Mouse (Mus musculus) kidney, postnatal 10 days (tissue): ENCODE data around the gene Abcb4.
"Not testable (repeated sequence)": the region's sequence is repeated elsewhere in the genome, so short reads cannot be mapped to it uniquely, and the experiment has no call there.

Experiments
- DNase-seq: peaks from one replicate; pipeline ENCODE4 v3.0.0; 2021; ENCODE audit warnings: mixed read lengths

Gene Abcb4

GRCm38 (mm10) chr5:8893300-8894103 is at the start of gene Abcb4:
Abcb4 (plus strand) TSS chr5:8893717.
- DNase-seq: peak; percentile 57

GRCm38 (mm10) chr5:8848607-8849575 is 44.6 kb upstream of the Abcb4 start:
- DNase-seq: not testable (repeated sequence)

DNA sequence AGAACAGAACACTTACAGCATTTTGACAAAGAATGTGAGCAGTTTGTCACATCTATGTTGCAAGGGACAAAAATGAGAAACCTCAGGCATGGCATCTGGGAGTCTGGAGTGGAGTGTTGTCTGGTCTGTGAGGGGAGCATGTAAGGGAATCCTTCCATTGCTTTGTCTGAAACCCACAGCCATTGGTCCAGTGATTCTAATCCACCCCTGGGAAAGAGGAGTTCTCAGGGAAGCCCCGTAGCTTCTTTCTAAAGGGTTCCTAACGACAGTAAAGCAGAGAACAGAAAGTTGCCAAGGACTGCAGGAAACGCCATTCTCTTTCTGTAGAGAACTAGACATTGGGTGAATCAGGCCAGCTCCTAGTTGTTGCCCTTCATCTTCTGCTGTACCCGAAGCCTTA is 42.7 kb upstream of the Abcb4 start:
- no peak for DNase-seq

GRCm38 (mm10) chr5:8857201-8857600 is 36.3 kb upstream of the Abcb4 start:
- no peak for DNase-seq

DNA sequence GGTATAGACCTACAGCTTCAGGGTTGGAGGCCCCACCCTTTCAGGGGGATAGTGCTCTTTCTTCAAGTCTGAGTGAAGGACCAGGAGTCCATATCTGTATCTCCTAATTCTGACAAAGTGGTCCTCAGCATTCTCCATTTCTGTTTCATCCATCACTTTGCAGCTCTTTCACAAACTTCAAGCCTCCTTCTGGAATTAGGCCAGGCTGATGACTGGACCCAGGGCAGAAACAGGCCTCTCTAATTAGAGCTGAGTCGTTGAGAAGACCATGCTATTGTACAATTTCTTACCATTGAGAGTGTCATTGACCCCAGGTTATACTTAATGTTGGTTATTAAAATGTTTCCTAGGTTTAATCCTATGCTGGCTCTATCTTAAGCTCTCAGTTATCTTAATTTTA is 31.7 kb upstream of the Abcb4 start:
- DNase-seq: no peak

GRCm38 (mm10) chr5:8863580-8864337 is 29.8 kb upstream of the Abcb4 start:
- no peak for DNase-seq

GRCm38 (mm10) chr5:8865630-8866029 is 27.9 kb upstream of the Abcb4 start:
- DNase-seq: not testable (repeated sequence)

DNA sequence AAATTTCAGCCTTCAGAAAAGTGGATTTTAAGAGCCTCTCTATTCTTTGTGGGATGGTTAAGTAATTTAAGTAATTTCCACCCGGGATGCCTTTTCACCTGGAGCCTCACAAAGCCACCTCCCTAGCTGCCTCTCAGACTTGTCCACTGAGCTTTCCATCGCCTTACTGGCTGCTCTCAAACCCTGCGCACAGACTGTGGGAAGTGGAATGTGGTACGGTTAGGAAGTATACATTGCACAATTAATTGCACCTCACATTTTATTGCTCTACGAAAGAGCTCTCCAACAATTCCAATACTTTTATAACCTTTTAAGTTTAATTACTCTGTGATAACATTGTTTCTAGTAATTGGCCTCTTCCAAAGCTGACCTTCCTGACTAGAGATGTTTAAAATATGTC is 27.2 kb upstream of the Abcb4 start:
- DNase-seq: no peak

DNA sequence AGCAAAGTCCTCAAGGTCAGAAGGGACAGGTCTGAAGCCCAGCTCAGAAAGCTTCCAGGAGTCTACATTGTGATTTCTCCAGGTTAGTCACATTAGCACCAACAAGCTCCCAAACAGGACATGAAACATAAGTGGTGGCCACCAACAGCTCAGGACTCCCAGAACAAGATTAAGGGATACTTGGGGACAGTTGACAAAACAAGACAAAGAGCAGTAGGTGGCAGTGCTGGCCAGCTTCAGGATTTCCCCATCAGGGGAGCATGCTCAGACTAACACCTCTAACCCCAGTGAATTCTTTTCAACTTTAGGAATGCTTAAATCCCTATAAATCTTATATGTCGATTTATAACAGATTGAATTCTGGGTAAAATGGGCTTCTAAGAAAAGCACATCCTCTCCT is 25.5 kb upstream of the Abcb4 start:
- peak; percentile 40 for DNase-seq

GRCm38 (mm10) chr5:8872979-8873915 is 20.3 kb upstream of the Abcb4 start:
- DNase-seq: no peak

DNA sequence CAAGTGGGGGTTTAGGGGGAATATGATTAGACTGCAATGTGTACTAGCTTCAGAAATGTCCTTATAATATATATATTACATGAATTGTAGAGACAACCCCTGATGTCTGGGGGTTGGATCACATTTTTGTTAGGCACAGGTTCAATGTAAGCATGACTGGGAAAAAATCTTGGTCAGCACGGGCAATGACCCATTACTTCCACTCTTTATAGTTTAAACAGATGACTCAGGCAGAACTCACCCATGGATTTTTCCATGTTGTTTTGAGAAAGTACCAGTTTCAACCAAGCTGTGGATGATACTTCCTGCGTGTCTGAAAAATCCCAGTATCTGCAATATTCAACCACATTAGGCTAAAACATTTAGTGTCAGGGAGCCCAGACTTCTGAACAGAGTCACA is 16.4 kb upstream of the Abcb4 start:
- DNase-seq: no peak

DNA sequence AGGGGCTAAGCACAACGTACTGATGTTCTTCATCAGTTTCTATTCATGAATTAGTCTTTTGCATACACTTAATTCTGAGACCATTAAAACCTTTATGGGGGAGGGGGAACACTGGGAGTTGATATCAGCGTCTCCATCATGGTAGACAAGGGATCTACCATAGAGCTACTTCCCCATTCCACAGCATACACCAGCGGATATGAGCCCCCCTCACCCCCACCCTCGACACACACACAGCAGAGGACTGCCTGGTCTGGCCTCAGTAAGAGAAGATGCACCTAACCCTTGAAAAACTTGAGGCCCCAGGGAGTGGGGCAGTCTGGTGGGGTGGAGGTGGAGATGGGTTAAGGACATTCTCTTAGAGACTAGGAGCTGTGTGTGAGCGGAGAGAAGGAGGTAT is 15.7 kb upstream of the Abcb4 start:
- no peak for DNase-seq

DNA sequence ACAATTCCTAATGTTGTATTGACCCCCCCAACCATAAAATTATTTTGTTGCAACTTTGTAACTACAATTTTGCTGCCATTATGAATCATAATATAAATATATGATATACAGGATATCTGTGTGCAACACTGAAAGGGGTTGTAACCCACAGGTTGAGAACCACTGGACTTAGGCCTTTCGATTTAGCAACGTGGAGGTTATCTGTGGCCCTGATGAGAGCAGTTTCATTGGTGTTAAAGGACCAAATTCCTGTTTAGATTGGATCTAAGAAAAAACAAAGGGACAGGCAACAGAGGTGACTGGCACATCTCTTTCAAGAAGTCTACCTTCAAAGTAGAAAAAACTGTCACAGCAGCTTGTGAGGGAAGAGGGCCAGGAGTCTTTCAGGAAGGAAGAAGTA is 7.7 kb upstream of the Abcb4 start:
- DNase-seq: no peak

GRCm38 (mm10) chr5:8894104-8894425 is 548 bp downstream of the Abcb4 start:
- DNase-seq: no peak

DNA sequence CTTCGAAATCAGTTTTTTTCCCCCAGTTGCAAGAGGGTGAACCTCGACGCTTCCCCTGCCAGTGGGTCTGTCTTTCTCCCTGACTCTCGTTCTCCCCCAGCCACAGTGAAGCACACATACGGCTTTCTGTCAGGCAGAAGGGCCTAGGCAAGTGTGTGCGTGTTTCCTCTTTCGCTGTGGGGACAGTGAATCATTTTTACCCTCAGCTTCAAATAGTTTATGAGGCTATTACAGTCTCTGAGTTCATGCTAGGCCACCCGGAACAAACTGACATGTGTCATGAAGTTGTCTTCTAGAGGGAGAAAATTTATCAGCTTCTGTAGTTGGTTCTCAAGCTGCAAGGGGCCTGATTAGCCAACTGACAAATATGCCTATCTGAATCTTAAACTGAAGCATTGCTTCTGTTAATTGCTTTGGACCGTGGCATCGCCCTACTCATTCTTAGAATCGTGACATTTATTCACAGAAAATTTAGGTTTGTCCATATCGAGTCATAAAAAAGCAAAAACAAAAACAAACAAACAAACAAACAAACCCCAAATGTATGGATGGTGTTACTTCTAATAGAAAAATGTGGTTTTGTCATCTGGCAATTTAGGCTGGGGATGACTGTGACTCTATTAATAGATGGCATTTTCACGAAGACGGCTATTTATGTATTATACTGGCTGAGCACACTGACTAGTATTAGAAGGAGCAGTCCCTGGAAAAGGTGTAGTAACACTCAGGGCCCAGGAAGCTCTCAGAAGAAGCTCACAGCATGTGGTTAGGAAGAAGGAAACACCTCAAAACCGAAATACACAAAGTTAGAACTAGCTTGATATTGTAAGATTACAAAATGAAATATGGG is 1.3 kb downstream of the Abcb4 start:
- no peak for DNase-seq

- DNase-seq: no peak
Observed at GRCm38 (mm10) chr5:8896198-8896597, 2.7 kb downstream of the Abcb4 start.

GRCm38 (mm10) chr5:8898246-8898645 is 4.7 kb downstream of the Abcb4 start:
- DNase-seq: no peak

- no peak for DNase-seq
Observed at GRCm38 (mm10) chr5:8901001-8901400, 7.5 kb downstream of the Abcb4 start.

- DNase-seq: no peak
Observed at GRCm38 (mm10) chr5:8902141-8902817, 8.8 kb downstream of the Abcb4 start.

DNA sequence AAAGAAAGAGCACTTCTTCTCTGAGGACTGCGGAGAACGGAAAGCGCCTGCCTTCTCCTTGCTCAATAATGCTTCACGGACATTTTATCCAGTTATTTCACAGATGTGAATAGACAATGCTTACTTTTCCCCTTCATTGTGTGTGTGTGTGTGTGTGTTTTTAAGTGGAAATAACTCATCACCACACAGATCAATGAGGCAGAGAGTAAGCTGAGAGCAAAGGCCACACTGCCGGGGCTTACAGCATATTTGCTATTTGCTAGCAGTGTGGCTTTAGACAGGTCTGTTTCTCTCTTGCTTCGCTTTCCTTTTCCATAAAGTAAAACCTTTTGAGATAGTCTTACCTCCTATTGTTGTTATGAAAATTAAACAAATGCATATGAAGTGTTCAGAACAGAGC is 11.0 kb downstream of the Abcb4 start:
- no peak for DNase-seq
